ENCODE assay signal across 13 mouse cellular contexts in genomic region chr5:67099393-67100271, GRCm38 (mm10). TPM values are rescaled to one million over a fixed set of nuclear protein-coding genes. Genes with fewer than 3 reads are reported as not detected.
A peak's percentile ranks its signal among the peaks of the same experiment; 100 is the strongest.
DNase-seq lines count a peak whose midpoint lies in the region; ATAC-seq and TF ChIP-seq lines count a peak whose summit lies in the region.
"Had no signal": no experiment of that assay in that cellular context is flagged by ENCODE, and none has a peak within 500 bp of the region (broad histone marks: within the 10 kb centered on the region; RNA-seq: fewer than 3 reads in every experiment).

No protein-coding gene starts in this region.

- no peaks in the 10 kb centered on the region for H3K36me3 ChIP-seq in lung, postnatal 0 days (ENCODE audit: insufficient read depth, low read length)
- H3K36me3 ChIP-seq in intestine, postnatal 0 days (ENCODE audit: control insufficient read depth, insufficient read depth), result no peaks in the 10 kb centered on the region
- H3K36me3 ChIP-seq: limb, embryonic 15.5 days had no signal

- H3K27ac ChIP-seq in lung, postnatal 0 days (ENCODE audit: low read length), result no peak overlapping the region
- H3K27ac ChIP-seq in intestine, postnatal 0 days (ENCODE audit: low read depth, low read length), result no peak overlapping the region
- H3K27ac ChIP-seq: limb, embryonic 15.5 days had no signal

- peak; percentile 19 to 26 for DNase-seq in frontal cortex, postnatal 36 days (ENCODE audit: low spot score in 2 of 2)
- peak; percentile 3 for DNase-seq in lung, adult 2 months
- no peak for DNase-seq in lung, postnatal 0 days (ENCODE audit: low spot score)
- DNase-seq in embryo, embryonic 10 days (ENCODE audit: low spot score), result peak; percentile 51
- DNase-seq in urinary bladder, postnatal 36 days (ENCODE audit: low spot score in 2 of 2), result no peak
- no peak for DNase-seq in cerebellum, adult 11-12 months
- DNase-seq: gastrocnemius, postnatal 14 days; thymus, adult 18-20 months had no signal

- WGBS in lung, adult 2 months, result 5% methylated on average over 32 of the region's 32 CpGs
- 3% methylated on average over 32 of the region's 32 CpGs for WGBS in lung, postnatal 0 days
- WGBS in intestine, postnatal 0 days, result 2% methylated on average over 32 of the region's 32 CpGs

- TF ChIP-seq CTCF in lung, adult 2 months (IDR thresholded peaks at IDR 0.05; ENCODE audit: insufficient read depth, low read length), result no peak
- no peak for TF ChIP-seq CTCF in lung, postnatal 0 days (IDR thresholded peaks at IDR 0.05)
- TF ChIP-seq CTCF in intestine, postnatal 0 days (IDR thresholded peaks at IDR 0.05; ENCODE audit: low read depth), result no peak

- no peak overlapping the region for H3K4me3 ChIP-seq in lung, adult 2 months (replicated peaks; ENCODE audit: extremely low read depth, low read depth, low read length)
- H3K4me3 ChIP-seq in lung, postnatal 0 days (ENCODE audit: low read depth, low read length), result no peak overlapping the region
- H3K4me3 ChIP-seq in intestine, postnatal 0 days (ENCODE audit: low read depth, low read length), result peak overlapping the region; percentile 5; the same call in 1 of the 2 replicates
- H3K4me3 ChIP-seq: limb, embryonic 15.5 days; megakaryocyte, embryonic 14.5 days had no signal

- H3K9me3 ChIP-seq in lung, postnatal 0 days (ENCODE audit: low read length), result no peaks in the 10 kb centered on the region
- H3K9me3 ChIP-seq in intestine, postnatal 0 days (ENCODE audit: control insufficient read depth), result no peaks in the 10 kb centered on the region
- H3K9me3 ChIP-seq: limb, embryonic 15.5 days had no signal

- H3K4me2 ChIP-seq in lung, postnatal 0 days (replicated peaks; ENCODE audit: low read depth, low read length), result no peak overlapping the region
- no peak overlapping the region for H3K4me2 ChIP-seq in intestine, postnatal 0 days (replicated peaks; ENCODE audit: low read depth)
- H3K4me2 ChIP-seq: limb, embryonic 15.5 days had no signal

- TF ChIP-seq POLR2A in lung, adult 2 months (IDR thresholded peaks at IDR 0.05; ENCODE audit: borderline replicate concordance, extremely low read depth, low read depth, low read length), result no peak

- peaks cover 70% of the 10 kb centered on the region for H3K27me3 ChIP-seq in lung, postnatal 0 days (replicated peaks; ENCODE audit: insufficient read depth, low read length)
- peaks cover 96% of the 10 kb centered on the region for H3K27me3 ChIP-seq in intestine, postnatal 0 days (replicated peaks; ENCODE audit: control insufficient read depth, insufficient read depth, low read length)

- no peak for ATAC-seq in frontal cortex, adult (ENCODE audit: low TSS enrichment)
- ATAC-seq in lung, postnatal 0 days, result no peak
- ATAC-seq in intestine, postnatal 0 days, result no peak
- ATAC-seq: CD4-positive, CD25-positive, alpha-beta regulatory T cell, adult 4 months had no signal

- H3K4me1 ChIP-seq in lung, adult 2 months (ENCODE audit: control insufficient read depth, insufficient read depth, low read length), result no peaks in the 10 kb centered on the region
- H3K4me1 ChIP-seq in lung, postnatal 0 days (ENCODE audit: insufficient read depth, low read depth, low read length), result no peaks in the 10 kb centered on the region; the same call in 1 of the 2 replicates
- no peaks in the 10 kb centered on the region for H3K4me1 ChIP-seq in intestine, postnatal 0 days (replicated peaks; ENCODE audit: control insufficient read depth, insufficient read depth, low read length)

- TF ChIP-seq EP300 in lung, postnatal 0 days (IDR thresholded peaks at IDR 0.05), result no peak

- no peak overlapping the region for H3K9ac ChIP-seq in lung, postnatal 0 days (replicated peaks; ENCODE audit: low read depth)
- H3K9ac ChIP-seq in intestine, postnatal 0 days (ENCODE audit: low read depth, low read length), result no peak overlapping the region
- H3K9ac ChIP-seq: limb, embryonic 15.5 days had no signal

RNA-seq across cellular contexts. Expression of gene Phox2b, which starts 0.5 kb away (rescaled TPM):
- 0.05 TPM in 2 replicates for polyA plus RNA-seq in lung, adult 2 months (2012; rRNA removed)
- polyA plus RNA-seq in lung, postnatal 0 days (2015; fragmentation: Nextera tagmentation; extraction: Ambion mirVana), result 0.05 TPM in 1 of 2 replicates, not detected in the other
- polyA plus RNA-seq in intestine, postnatal 0 days (2015; fragmentation: Nextera tagmentation; extraction: Ambion mirVana), result 10.8 and 12.0 TPM in 2 replicates

Comparison
In these comparisons a context has a peak if more than half of its experiments do, and no peak if none do; other contexts are left out.
1. DNase-seq: peak in frontal cortex, postnatal 36 days (2 of 2), lung, adult 2 months (single experiment) and embryo, embryonic 10 days (single experiment); none in lung, postnatal 0 days (single experiment), urinary bladder, postnatal 36 days (0 of 2) and cerebellum, adult 11-12 months (single experiment).
2. RNA of gene Phox2b, which starts 0.5 kb away (polyA plus RNA-seq): 10.8 to 12.0 TPM in intestine, postnatal 0 days; 0.05 TPM in lung, postnatal 0 days and 0.05 TPM in lung, adult 2 months; every median in the first group is over 10 times any median in the second.